Mouse (Mus musculus): ENCODE data around the gene Sos2. TPM values are rescaled to one million over a fixed set of nuclear protein-coding genes. Genes with fewer than 3 reads are reported as not detected.
A peak's percentile ranks its signal among the peaks of the same experiment; 100 is the strongest.
"Not testable (repeated sequence)": the region's sequence is repeated elsewhere in the genome, so short reads cannot be mapped to it uniquely, and the experiment has no call there.

Sos2 gene
- polyA plus RNA-seq, 1 experiment: 25.1 TPM

DNA sequence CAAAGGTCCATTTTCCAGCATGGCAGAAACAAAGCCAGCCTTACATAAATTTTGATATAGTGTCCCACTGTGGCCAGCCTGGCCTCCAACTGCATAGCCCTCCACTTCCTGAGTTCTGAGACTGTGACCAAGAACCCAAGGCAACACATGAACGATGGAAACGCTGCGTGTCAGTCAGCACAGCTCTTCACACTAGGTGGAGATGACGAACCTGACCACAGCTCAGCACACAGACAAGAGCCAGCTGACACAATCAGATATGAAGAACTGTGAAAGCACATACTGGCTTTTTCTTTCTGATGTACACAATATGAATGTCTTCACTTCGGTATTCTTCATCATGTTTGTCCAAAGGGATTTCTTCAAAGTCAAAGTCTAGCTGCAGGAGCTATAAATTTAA, 102.0 kb downstream of the Sos2 start:
- TF ChIP-seq CTCF (IDR thresholded peaks at IDR 0.05; ENCODE audit: insufficient read depth, low read length) (no peak), POLR2A (IDR thresholded peaks at IDR 0.05; ENCODE audit: borderline replicate concordance, extremely low read depth, low read depth, low read length) (no peak)
- no peak for DNase-seq
- 88% methylated on average over 5 of the region's 5 CpGs for WGBS

DNA sequence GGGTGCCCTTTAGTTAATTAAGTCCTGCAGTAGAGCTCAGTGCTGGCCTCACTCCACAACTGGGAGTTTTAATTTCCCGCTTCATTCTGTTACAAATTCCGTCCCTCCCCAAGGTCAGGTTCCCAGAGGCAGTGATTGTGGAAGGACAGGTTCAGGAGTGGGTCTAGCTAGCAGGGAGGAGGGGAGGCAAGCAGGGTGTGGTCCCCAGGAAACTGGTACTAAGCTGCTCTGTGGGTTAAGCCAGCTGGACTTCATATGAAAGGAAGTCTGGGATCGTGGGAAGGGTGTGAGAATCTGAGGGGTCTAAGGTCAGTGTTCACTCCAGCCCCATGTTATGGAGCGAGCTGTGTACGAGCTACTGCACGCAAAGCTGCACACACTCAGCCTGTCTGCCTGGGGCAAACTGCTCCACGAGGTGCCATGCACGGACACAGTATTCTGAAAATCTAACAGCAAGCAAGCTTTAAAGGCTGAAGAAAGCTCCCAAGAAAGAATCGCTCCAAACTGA, 105.5 kb downstream of the Sos2 start:
- TF ChIP-seq CTCF (IDR thresholded peaks at IDR 0.05; ENCODE audit: insufficient read depth, low read length) (no peak), POLR2A (IDR thresholded peaks at IDR 0.05; ENCODE audit: borderline replicate concordance, extremely low read depth, low read depth, low read length) (no peak)
- Histone ChIP-seq H3K4me3 (replicated peaks; ENCODE audit: extremely low read depth, low read depth, low read length) (no peak overlapping the region), H3K4me1 (ENCODE audit: control insufficient read depth, insufficient read depth, low read length) (peaks cover 5% of the 10 kb centered on the region; the same call in 1 of the 2 replicates)
- no peak for DNase-seq
- WGBS: 70% methylated on average over 9 of the region's 9 CpGs

More for the DNA sequence above, 102.0 kb downstream of the Sos2 start:
- H3K4me3 ChIP-seq (replicated peaks; ENCODE audit: extremely low read depth, low read depth, low read length): no peak overlapping the region
- peaks cover 2% of the 10 kb centered on the region; the same call in 1 of the 2 replicates for H3K4me1 ChIP-seq (ENCODE audit: control insufficient read depth, insufficient read depth, low read length)

- Histone ChIP-seq H3K4me1 (ENCODE audit: control insufficient read depth, insufficient read depth, low read length) (peaks cover 5% of the 10 kb centered on the region; the same call in 1 of the 2 replicates), H3K4me3 (replicated peaks; ENCODE audit: extremely low read depth, low read depth, low read length) (peak overlapping the region; percentile 61)
- WGBS: 15% methylated on average over 17 of the region's 17 CpGs
- peak; percentile 74 for DNase-seq
- TF ChIP-seq POLR2A (IDR thresholded peaks at IDR 0.05; ENCODE audit: borderline replicate concordance, extremely low read depth, low read depth, low read length): no peak
- TF ChIP-seq CTCF (IDR thresholded peaks at IDR 0.05; ENCODE audit: insufficient read depth, low read length): no peak
Measured at GRCm38 (mm10) chr12:69573916-69574881, 107.5 kb downstream of the Sos2 start.

GRCm38 (mm10) chr12:69573271-69573670, 108.4 kb downstream of the Sos2 start:
- 78% methylated on average over 8 of the region's 8 CpGs for WGBS

DNA sequence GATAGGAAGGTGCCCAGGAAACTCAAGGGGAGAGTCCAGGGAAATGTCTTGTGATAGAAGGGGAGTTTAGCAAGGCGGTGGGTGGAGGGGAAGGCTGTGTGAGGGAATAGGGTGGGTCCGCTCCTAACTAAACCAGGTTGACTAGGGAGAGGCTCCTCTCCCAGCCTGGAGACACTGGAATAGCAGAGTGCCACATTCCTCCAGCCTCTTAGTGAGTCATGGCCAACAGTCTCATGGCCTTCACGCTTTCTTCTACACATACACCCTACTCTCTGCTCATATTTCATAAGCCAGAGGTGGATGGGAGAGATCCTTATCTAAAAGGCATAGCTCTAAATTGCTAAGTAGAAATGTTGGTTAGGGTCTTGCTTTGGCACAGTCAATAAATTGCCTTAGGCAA, 111.7 kb downstream of the Sos2 start:
- Histone ChIP-seq H3K4me1 (ENCODE audit: control insufficient read depth, insufficient read depth, low read length) (peaks cover 3% of the 10 kb centered on the region; the same call in 1 of the 2 replicates), H3K4me3 (replicated peaks; ENCODE audit: extremely low read depth, low read depth, low read length) (no peak overlapping the region)
- no peak for DNase-seq
- TF ChIP-seq CTCF (IDR thresholded peaks at IDR 0.05; ENCODE audit: insufficient read depth, low read length) (no peak), POLR2A (IDR thresholded peaks at IDR 0.05; ENCODE audit: borderline replicate concordance, extremely low read depth, low read depth, low read length) (no peak)
- WGBS: 90% methylated on average over 3 of the region's 3 CpGs

More at GRCm38 (mm10) chr12:69573271-69573670, 108.4 kb downstream of the Sos2 start:
- Histone ChIP-seq H3K4me3 (replicated peaks; ENCODE audit: extremely low read depth, low read depth, low read length) (no peak overlapping the region), H3K4me1 (ENCODE audit: control insufficient read depth, insufficient read depth, low read length) (peaks cover 5% of the 10 kb centered on the region; the same call in 1 of the 2 replicates)
- TF ChIP-seq POLR2A (IDR thresholded peaks at IDR 0.05; ENCODE audit: borderline replicate concordance, extremely low read depth, low read depth, low read length): no peak
- TF ChIP-seq CTCF (IDR thresholded peaks at IDR 0.05; ENCODE audit: insufficient read depth, low read length): no peak
- DNase-seq: peak; percentile 34

DNA sequence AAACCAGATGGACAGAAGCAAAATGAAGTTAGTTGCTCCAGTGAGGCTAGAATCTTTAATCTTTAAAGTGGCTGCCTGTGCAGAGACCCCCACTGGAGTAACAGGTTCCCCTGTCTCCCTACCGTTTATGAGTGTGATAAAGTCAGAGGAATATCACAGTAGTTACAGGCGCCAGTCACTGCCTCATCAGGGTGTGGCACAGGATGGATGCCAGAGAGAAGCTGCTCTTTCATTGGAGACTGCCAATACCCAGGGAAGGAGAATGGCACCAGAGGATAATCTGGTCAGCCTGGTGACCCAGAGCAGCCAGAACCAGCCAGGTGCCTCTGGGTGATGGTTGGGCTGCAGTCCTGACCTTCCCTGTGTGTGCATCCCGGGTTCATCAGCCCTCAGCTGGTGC, 113.4 kb downstream of the Sos2 start:
- Histone ChIP-seq H3K4me3 (replicated peaks; ENCODE audit: extremely low read depth, low read depth, low read length) (no peak overlapping the region), H3K4me1 (ENCODE audit: control insufficient read depth, insufficient read depth, low read length) (no peaks in the 10 kb centered on the region)
- no peak for TF ChIP-seq CTCF (IDR thresholded peaks at IDR 0.05; ENCODE audit: insufficient read depth, low read length)
- TF ChIP-seq POLR2A (IDR thresholded peaks at IDR 0.05; ENCODE audit: borderline replicate concordance, extremely low read depth, low read depth, low read length): no peak
- no peak for DNase-seq
- WGBS: 68% methylated on average over 3 of the region's 3 CpGs

DNA sequence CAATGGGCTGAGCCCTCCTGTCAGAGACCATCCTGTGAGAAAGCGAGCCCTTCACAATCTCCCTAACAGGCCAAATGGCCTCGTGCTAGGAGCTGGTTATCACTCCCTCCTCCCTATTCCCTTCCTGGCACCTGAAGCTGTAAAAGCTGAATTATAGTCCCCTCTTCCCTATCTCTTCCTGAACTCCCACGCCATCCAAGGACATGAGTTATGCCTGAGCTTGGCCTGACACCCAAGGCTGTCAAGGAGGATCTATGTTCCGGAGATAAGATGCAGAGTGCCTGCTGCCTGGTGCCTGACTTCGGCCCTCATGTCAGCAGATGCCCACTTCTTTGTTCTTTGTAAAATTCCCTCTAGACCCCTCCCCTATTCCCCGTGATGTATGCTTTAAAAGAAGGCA, 120.6 kb downstream of the Sos2 start:
- H3K4me1 ChIP-seq (ENCODE audit: control insufficient read depth, insufficient read depth, low read length); DNase-seq; H3K4me3 ChIP-seq (replicated peaks; ENCODE audit: extremely low read depth, low read depth, low read length): not testable (repeated sequence)
- 84% methylated on average over 6 of the region's 6 CpGs for WGBS

- Histone ChIP-seq H3K4me1 (ENCODE audit: control insufficient read depth, insufficient read depth, low read length) (no peaks in the 10 kb centered on the region; the same call in 1 of the 2 replicates), H3K4me3 (replicated peaks; ENCODE audit: extremely low read depth, low read depth, low read length) (no peak overlapping the region)
- WGBS: 62% methylated on average over 6 of the region's 6 CpGs
- peak; percentile 28 for DNase-seq
- TF ChIP-seq CTCF (IDR thresholded peaks at IDR 0.05; ENCODE audit: insufficient read depth, low read length) (no peak), POLR2A (IDR thresholded peaks at IDR 0.05; ENCODE audit: borderline replicate concordance, extremely low read depth, low read depth, low read length) (no peak)
Measured at GRCm38 (mm10) chr12:69556221-69556861, 125.3 kb downstream of the Sos2 start.

- TF ChIP-seq CTCF (IDR thresholded peaks at IDR 0.05; ENCODE audit: insufficient read depth, low read length) (no peak), POLR2A (IDR thresholded peaks at IDR 0.05; ENCODE audit: borderline replicate concordance, extremely low read depth, low read depth, low read length) (no peak)
- Histone ChIP-seq H3K4me3 (replicated peaks; ENCODE audit: extremely low read depth, low read depth, low read length) (no peak overlapping the region), H3K4me1 (ENCODE audit: control insufficient read depth, insufficient read depth, low read length) (no peaks in the 10 kb centered on the region)
- WGBS: 71% methylated on average over 13 of the region's 13 CpGs
- no peak for DNase-seq
Measured at GRCm38 (mm10) chr12:69545456-69546178, 136.0 kb downstream of the Sos2 start.
